Mouse (Mus musculus): ENCODE results near the gene Dcaf10.

GRCm38 (mm10) chr4:45420733-45421132 is 78.8 kb downstream of the Dcaf10 start:
- TF ChIP-seq TAL1 (IDR thresholded peaks at IDR 0.05; ENCODE audit: low read length) = no peak
- no peak for TF ChIP-seq GATA1 (IDR thresholded peaks at IDR 0.05; ENCODE audit: low read length)

Data from erythroblast, embryonic 14.5 days (primary cell).